8 mouse cellular contexts compared by ENCODE assay signal in the genomic region with DNA sequence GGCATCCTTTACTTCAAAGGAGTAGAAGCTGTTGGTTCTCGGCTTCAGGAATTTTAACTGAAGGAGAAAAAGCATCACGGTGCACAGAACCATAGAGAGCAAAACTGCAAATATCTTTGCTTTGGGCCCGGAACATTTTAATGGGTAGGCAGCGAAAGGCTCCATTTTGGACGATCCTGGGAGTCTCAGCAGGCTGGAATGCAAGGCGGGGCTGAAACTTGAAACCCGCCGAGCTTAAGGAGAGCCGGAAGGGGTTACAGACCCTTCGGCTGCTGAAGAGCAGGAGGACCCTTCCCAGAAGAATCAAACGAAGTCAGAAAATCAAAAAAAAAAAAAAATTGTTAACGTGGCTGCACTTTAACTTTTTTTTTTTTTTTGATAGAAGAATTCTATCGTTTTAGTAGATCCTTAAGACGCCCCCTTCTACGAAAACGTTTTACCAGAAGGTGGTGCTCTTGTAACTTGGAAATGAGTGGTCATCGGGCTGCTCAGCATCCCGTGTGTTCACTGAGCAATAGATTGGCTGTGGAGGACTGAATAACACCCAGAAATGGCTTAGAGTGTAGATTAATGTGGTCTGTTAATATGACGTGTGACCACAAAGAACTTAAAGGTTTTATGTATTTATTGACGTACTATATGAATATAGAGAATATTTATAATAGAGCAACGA. TPM values are rescaled to one million over a fixed set of nuclear protein-coding genes. Genes with fewer than 3 reads are reported as not detected.
A peak's percentile ranks its signal among the peaks of the same experiment; 100 is the strongest.
DNase-seq lines count a peak whose midpoint lies in the region; ATAC-seq and TF ChIP-seq lines count a peak whose summit lies in the region.

TSS of gene Gpx8 (minus strand) at position 200 of the 673 bp plus-strand sequence.

- 6% methylated on average over 21 of the region's 21 CpGs for WGBS in embryonic facial prominence, embryonic 11.5 days
- 9% methylated on average over 21 of the region's 21 CpGs for WGBS in liver, adult 2 months
- WGBS in midbrain, postnatal 0 days, result 4% methylated on average over 21 of the region's 21 CpGs

- peak; percentile 44 for DNase-seq in layer of hippocampus, adult 11-12 months (ENCODE audit: low spot score)
- no peak for DNase-seq in layer of hippocampus, postnatal 25 days (ENCODE audit: extremely low spot score in 1 of 2, low spot score in 1 of 2)
- peak; percentile 94 for DNase-seq in embryonic facial prominence, embryonic 11.5 days (ENCODE audit: low spot score)
- peak; percentile 49 to 57 for DNase-seq in heart, adult 9 months (ENCODE audit: low spot score in 2 of 2)
- peak; percentile 31 to 49 for DNase-seq in kidney, adult 8-10 months
- DNase-seq in liver, adult 2 months (ENCODE audit: extremely low read depth, low read depth, low spot score), result no peak
- DNase-seq in midbrain, postnatal 0 days (ENCODE audit: low spot score), result peak; percentile 83
- peak; percentile 60 for DNase-seq in telencephalon, adult 2 months (ENCODE audit: low read depth, low spot score)

- ATAC-seq in embryonic facial prominence, embryonic 11.5 days (replicated peaks; ENCODE audit: insufficient number of reproducible peaks, low FRiP score, low TSS enrichment, low read depth), result peak; percentile 89
- ATAC-seq in midbrain, postnatal 0 days (ENCODE audit: low FRiP score), result peak; percentile 84

- no peaks in the 10 kb centered on the region for H3K36me3 ChIP-seq in embryonic facial prominence, embryonic 11.5 days (replicated peaks; ENCODE audit: control insufficient read depth, insufficient read depth, low read depth, low read length)
- no peaks in the 10 kb centered on the region for H3K36me3 ChIP-seq in liver, adult 2 months (ENCODE audit: control insufficient read depth, insufficient read depth, low read length)
- no peaks in the 10 kb centered on the region for H3K36me3 ChIP-seq in midbrain, postnatal 0 days (ENCODE audit: insufficient read depth, low read length)

- TF ChIP-seq CTCF in liver, adult 2 months (IDR thresholded peaks at IDR 0.05; ENCODE audit: low read depth, low read length), result no peak
- peak; percentile 78 for TF ChIP-seq CTCF in midbrain, postnatal 0 days (IDR thresholded peaks at IDR 0.05)

- peak within 1 kb of the TSS; percentile 37 for H3K4me2 ChIP-seq in embryonic facial prominence, embryonic 11.5 days (ENCODE audit: low read depth, low read length)
- peak within 1 kb of the TSS; percentile 70 for H3K4me2 ChIP-seq in midbrain, postnatal 0 days (ENCODE audit: low read depth, low read length, poor library complexity, severe bottlenecking)

- H3K9ac ChIP-seq in embryonic facial prominence, embryonic 11.5 days (replicated peaks; ENCODE audit: low read length), result peak within 1 kb of the TSS; percentile 66
- no peak within 1 kb of the TSS for H3K9ac ChIP-seq in liver, adult 2 months (ENCODE audit: low read depth, low read length)
- peak within 1 kb of the TSS; percentile 50 for H3K9ac ChIP-seq in midbrain, postnatal 0 days (replicated peaks; ENCODE audit: low read length, poor library complexity, severe bottlenecking)

- peak within 1 kb of the TSS; percentile 59 for H3K4me3 ChIP-seq in embryonic facial prominence, embryonic 11.5 days (ENCODE audit: low read depth, low read length)
- peak within 1 kb of the TSS; percentile 43 for H3K4me3 ChIP-seq in liver, adult 2 months (ENCODE audit: insufficient read depth, low read depth, low read length)
- H3K4me3 ChIP-seq in midbrain, postnatal 0 days (ENCODE audit: low read depth, low read length), result peak within 1 kb of the TSS; percentile 45

- H3K79me2 ChIP-seq in liver, adult 2 months (ENCODE audit: control insufficient read depth, insufficient read depth, low read length), result no peaks in the 10 kb centered on the region

- no peaks in the 10 kb centered on the region for H3K27me3 ChIP-seq in embryonic facial prominence, embryonic 11.5 days (ENCODE audit: control insufficient read depth, insufficient read depth, low read length)
- no peaks in the 10 kb centered on the region for H3K27me3 ChIP-seq in liver, adult 2 months (ENCODE audit: control insufficient read depth, insufficient read depth, low read length)
- no peaks in the 10 kb centered on the region for H3K27me3 ChIP-seq in midbrain, postnatal 0 days (ENCODE audit: insufficient read depth, low read length)

- TF ChIP-seq POLR2A in liver, adult 2 months (IDR thresholded peaks at IDR 0.05; ENCODE audit: extremely low read depth, insufficient read depth, low read length), result no peak

- H3K27ac ChIP-seq in embryonic facial prominence, embryonic 11.5 days (replicated peaks; ENCODE audit: low read depth, low read length), result no peak within 1 kb of the TSS
- no peak within 1 kb of the TSS for H3K27ac ChIP-seq in liver, adult 2 months (replicated peaks; ENCODE audit: insufficient read depth, low read depth, low read length)
- 0 out of 2 replicates have a peak within 1 kb of the TSS, but pooled peaks have one; percentile 6 for H3K27ac ChIP-seq in midbrain, postnatal 0 days (ENCODE audit: low read depth, low read length)

- no peaks in the 10 kb centered on the region for H3K9me3 ChIP-seq in embryonic facial prominence, embryonic 11.5 days (replicated peaks; ENCODE audit: control insufficient read depth, low read length)
- no peaks in the 10 kb centered on the region for H3K9me3 ChIP-seq in midbrain, postnatal 0 days (ENCODE audit: low read length)

- H3K4me1 ChIP-seq in embryonic facial prominence, embryonic 11.5 days (ENCODE audit: control insufficient read depth, insufficient read depth, low read length), result no peaks in the 10 kb centered on the region; the same call in 1 of the 2 replicates
- H3K4me1 ChIP-seq in liver, adult 2 months (ENCODE audit: control insufficient read depth, insufficient read depth, low read length), result no peaks in the 10 kb centered on the region
- H3K4me1 ChIP-seq in midbrain, postnatal 0 days (ENCODE audit: insufficient read depth, low read length), result no peaks in the 10 kb centered on the region

RNA-seq across cellular contexts. Expression of gene Gpx8, which starts in this region (rescaled TPM):
- 10 to 100 TPM in 1 of 2 experiments, 1 to 10 TPM in 1; 8.4 to 11.9 TPM for total RNA-seq in layer of hippocampus, postnatal 25 days (2021)
- 142 and 155 TPM in 2 replicates for polyA plus RNA-seq in embryonic facial prominence, embryonic 11.5 days (2014; fragmentation: Nextera tagmentation; extraction: Ambion mirVana)
- 2.7 and 2.8 TPM in 2 replicates for total RNA-seq in liver, adult 2 months (2014; rRNA removed)
- 0.20 and 0.22 TPM in 2 replicates for polyA plus RNA-seq in liver, adult 2 months (2012; rRNA removed)
- 16.2 and 27.1 TPM in 2 replicates for total RNA-seq in midbrain, postnatal 0 days (2014; rRNA removed)
- 37.5 and 41.7 TPM in 2 replicates for polyA plus RNA-seq in midbrain, postnatal 0 days (2015; fragmentation: Nextera tagmentation; extraction: Ambion mirVana)

Comparison
In these comparisons a context has a peak if more than half of its experiments do, and no peak if none do; other contexts are left out.
1. RNA of gene Gpx8 (polyA plus RNA-seq): 142 to 155 TPM in embryonic facial prominence, embryonic 11.5 days and 37.5 to 41.7 TPM in midbrain, postnatal 0 days; 0.20 to 0.22 TPM in liver, adult 2 months; every median in the first group is over 10 times any median in the second.
2. DNase-seq: peak in layer of hippocampus, adult 11-12 months (single experiment), embryonic facial prominence, embryonic 11.5 days (single experiment), heart, adult 9 months (2 of 2), kidney, adult 8-10 months (2 of 2), midbrain, postnatal 0 days (single experiment) and telencephalon, adult 2 months (single experiment); none in layer of hippocampus, postnatal 25 days (0 of 2) and liver, adult 2 months (single experiment).
3. Peak in every context shown above with its lines, with median percentiles within 50 percentile points of each other: H3K4me3 ChIP-seq.